Mouse (Mus musculus): Measurements from ENCODE around the gene Btbd2.

Gene Btbd2

GRCm38 (mm10) chr10:80635345-80635744, 21.5 kb downstream of the Btbd2 start:
- no peak for DNase-seq (ENCODE audit: low spot score)

DNA sequence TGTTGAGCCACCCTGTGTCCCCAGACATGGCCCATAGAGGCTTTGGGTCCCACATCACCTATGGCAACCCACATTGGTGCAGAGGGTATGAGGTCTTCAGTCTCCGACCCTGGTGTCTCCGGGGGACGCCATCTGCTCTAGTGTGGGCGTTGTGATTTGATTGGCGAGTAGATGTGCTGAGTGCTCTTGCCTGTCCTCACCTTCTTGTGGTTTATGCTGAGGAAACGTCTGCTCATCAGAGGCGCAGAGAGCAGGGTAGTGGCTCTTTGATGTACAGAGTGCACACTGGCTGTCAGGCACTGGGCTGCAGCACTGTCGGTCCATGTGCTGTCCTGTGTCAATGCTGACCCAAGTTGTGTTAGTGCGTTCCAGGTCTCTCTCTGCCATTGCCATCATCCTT, 27.9 kb downstream of the Btbd2 start:
- no peak for DNase-seq (ENCODE audit: low spot score)

GRCm38 (mm10) chr10:80627685-80628084, 29.2 kb downstream of the Btbd2 start:
- no peak for DNase-seq (ENCODE audit: low spot score)

- no peak for DNase-seq (ENCODE audit: low spot score)
These were observed 31.1 kb downstream of the Btbd2 start for GRCm38 (mm10) chr10:80625764-80626163.

- no peak for DNase-seq (ENCODE audit: low spot score)
These were observed 33.2 kb downstream of the Btbd2 start for GRCm38 (mm10) chr10:80623457-80624191.

DNA sequence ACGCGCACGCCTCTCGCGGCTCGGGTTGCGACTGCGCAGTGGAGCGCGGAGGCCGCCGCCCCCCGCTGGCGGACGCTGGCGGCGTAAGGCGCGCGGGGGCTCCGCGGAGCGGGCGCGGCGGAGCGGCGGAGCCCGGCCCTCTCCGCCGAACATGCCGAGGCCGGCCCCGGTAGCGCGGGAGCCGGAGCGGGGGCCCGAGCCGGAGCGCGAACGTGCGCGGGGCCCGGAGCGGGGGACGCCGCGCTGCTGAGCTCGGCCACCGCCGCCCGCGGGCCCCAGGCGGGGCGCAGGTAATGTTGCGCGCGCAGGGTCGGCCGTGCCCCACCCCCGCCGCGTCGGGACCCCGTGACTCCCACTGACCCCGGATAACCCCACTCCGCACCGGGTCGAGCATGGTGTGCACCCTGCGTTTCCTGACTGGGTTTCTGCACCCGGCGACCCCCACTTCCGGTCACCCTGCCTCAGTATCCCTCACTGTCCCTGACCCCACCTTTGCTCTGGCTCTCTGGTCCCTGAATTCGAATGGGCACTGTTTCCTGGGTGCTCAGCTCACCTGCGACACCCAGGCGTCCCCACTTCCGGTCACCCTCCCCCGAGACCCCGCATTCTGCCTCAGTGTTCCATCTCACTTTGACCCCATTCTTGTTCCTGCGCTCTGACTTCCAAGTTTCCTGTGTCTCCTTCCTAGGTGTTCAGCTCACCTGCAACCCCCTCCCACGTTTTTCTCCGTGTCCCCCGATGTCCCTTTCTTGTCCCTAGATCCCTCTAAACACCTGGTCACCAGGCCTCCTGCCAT, 34.0 kb downstream of the Btbd2 start, which contains the start of gene Csnk1g2:
Gene Csnk1g2 (plus strand): TSS at position 178 of the 796 bp plus-strand sequence.
- no peak for DNase-seq (ENCODE audit: low spot score)

GRCm38 (mm10) chr10:80621940-80622660, 34.8 kb downstream of the Btbd2 start:
- DNase-seq (ENCODE audit: low spot score): peak; percentile 100

- DNase-seq (ENCODE audit: low spot score): no peak
These were observed 35.3 kb downstream of the Btbd2 start for GRCm38 (mm10) chr10:80621690-80621939.

GRCm38 (mm10) chr10:80620796-80621689, 35.8 kb downstream of the Btbd2 start:
- no peak for DNase-seq (ENCODE audit: low spot score)

DNA sequence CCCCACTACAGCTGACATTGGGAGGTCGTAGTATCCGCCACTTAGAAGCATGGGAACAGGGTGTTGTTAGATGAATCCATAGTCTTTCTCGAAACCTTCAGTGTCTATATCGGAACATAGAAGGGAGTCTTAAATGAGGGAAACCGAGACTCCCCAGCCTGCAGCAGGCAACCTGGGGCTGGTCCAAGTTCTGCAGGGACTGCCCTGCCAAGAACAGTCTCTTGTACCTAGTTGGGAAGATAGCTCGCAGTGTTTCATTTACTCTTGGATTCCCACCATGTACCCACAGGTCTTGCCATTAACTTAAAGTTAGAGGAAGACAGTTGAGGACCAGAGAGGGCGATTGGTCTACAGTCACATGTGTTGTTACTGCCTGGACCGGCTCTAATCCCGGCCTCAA, 36.5 kb downstream of the Btbd2 start:
- DNase-seq (ENCODE audit: low spot score): no peak

GRCm38 (mm10) chr10:80619465-80620244, 37.2 kb downstream of the Btbd2 start:
- DNase-seq (ENCODE audit: low spot score): no peak

DNA sequence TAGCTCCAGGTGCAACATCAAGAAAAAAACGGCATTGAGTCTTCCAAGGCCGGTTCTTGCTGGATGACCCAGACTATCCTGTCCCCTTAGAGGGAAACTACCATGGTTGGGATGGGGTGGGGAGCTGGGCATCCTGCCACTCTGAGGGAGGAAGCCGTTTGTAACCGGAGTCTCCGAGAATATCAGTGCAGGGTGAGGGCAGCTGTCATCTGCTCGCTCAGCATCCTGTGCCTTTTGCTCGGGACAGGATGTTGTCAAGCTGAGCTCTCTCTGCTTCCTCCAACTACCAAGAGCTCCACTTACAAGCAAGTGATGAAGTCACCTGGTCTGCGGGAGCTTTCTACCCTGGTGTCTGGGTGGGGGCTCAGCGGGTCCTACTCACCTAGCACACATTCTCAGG, 38.7 kb downstream of the Btbd2 start:
- no peak for DNase-seq (ENCODE audit: low spot score)

GRCm38 (mm10) chr10:80614351-80614750, 42.5 kb downstream of the Btbd2 start:
- DNase-seq (ENCODE audit: low spot score): no peak

DNA sequence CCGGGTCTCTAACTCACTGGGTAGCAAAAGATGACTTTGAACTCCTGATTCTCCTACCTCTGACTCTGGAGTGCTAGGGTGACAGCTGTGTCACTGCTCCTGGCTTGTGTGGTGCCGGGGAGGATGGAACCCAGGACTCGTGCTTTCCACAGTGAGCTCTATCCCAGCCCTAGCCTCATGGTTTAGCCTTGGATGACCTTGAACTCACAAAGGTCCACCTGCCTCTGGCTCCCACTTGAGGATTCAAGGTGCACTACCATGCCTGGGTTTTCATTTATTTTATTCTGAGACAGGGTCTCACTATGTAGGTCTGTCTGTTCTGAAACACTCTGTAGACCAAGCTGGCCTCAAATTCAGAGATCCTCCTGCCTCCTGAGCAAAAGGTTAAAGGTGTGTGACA, 43.0 kb downstream of the Btbd2 start:
- no peak for DNase-seq (ENCODE audit: low spot score)

DNA sequence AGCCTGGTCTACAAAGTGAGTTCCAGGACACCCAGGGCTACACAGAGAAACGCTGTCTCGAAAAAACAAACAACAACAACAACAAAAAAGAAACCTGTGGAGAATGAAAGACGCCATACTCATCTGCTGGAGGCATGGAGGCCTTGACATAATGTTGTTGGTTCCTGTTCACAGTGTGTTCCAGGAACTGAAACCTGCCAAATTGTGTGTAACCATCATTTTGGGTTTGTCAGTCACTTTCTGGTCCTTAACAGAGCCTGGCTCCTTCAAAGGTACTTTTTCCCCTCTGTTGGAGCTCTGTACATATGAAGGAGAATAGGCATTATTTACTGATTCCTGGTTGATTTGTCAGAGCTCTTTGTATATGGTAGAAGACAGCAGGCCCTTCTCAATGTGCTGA, 45.0 kb downstream of the Btbd2 start:
- DNase-seq (ENCODE audit: low spot score): no peak

DNA sequence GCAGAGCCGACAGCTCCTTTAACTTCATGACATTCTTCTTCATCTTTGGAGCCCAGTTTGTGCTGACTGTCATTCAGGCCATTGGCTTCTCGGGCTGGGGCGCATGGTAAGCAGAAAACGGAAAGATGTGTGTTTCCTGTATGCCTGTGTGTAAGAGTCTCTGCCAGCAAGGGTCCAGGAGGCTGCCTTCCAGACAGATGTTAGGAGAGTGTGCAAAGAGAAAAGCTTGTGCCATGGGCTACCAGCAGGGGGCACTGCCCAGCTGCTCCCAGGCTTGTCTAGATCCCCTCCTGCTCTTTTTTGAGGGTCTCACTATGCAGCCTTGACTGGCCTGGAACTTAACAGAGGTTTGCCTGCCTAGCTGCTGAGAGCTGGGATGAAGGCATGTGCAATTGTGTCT, 45.8 kb downstream of the Btbd2 start:
- no peak for DNase-seq (ENCODE audit: low spot score)

DNA sequence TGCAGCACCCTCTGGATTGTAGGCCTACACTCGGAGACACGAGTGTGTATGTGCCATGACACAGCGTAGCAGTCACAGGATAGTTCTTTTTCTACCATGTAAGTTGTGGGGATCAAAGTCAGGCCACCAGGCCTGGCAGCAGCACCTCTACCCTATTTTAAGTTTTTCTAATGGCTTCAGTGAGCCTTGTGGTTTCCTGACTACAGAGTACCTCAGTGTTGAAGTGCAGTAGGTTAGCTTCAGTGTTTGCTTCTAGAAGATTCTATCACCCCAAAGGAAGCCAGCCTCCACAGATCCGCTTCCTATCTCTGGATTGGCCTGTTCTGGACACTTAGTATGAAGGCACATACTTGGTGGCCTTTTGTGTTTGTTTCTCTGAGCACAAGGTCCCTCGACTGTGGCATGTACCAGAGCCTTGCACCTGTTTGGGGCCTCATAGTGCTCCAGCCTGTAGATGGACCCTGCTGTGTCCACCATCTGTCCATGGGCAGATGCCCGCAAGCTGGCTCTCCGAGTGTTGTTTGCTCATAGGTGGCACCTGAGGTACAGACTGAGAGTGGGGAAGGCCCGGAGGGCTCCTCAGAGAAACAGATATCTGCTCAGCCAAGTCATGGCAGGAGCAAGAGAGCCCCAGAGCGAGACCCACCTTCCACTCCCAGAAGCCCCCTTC, 46.6 kb downstream of the Btbd2 start:
- DNase-seq (ENCODE audit: low spot score): no peak

- DNase-seq (ENCODE audit: low spot score): no peak
These were observed 47.5 kb downstream of the Btbd2 start for GRCm38 (mm10) chr10:80609269-80609924.

DNA sequence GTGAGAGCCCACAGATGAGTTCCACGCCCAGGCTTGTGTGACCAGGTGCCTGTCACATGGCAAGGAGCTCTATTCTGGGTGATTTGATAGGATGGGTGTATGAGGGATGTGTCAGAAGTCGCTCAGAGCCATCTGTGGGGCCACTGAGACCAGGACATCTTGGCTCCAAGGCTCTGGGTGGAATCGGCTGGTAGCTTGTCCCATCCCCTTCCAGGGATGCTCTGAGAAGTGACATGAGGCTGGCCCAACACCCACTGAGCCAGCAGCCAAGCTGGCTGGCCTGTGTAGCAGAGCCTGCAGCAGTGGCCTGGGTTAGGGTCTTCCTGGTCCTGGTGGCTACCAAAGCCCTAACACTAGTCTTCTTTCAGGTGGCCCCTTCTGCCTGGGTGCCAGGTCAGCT, 48.4 kb downstream of the Btbd2 start:
- DNase-seq (ENCODE audit: low spot score): no peak

DNA sequence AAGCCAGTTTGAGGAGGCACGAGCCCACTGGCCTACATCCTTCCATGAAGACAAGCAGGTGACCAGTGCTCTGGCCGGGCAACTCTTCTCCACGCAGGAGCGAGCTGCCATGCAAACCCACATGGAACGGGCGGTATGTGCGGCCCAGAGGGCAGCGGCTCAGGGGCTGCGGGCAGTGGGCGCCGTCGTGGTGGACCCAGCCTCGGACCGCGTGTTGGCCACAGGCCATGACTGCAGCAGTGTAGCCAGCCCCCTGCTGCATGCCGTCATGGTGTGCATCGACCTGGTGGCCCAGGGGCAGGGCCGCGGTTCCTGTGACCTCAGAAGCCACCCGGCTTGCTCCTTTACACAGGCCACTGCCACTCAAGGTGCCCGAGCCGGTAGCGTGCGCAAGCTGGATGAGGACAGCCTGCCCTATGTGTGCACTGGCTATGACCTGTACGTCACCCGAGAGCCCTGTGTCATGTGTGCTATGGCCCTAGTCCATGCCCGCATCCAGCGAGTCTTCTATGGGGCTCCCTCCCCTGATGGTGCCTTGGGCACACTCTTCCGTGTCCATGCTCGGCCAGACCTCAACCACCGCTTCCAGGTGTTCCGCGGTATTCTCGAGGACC, 50.0 kb downstream of the Btbd2 start:
- DNase-seq (ENCODE audit: low spot score): no peak
